Mouse (Mus musculus): ENCODE measurements at regions not wholly inside any gene's neighbourhood (a gene's known extent, or its start where the extent isn't known, plus 50 kb on each side); places are given as distances from the start of the nearest gene placed in this dataset.
A peak's percentile ranks its signal among the peaks of the same experiment; 100 is the strongest.

DNA sequence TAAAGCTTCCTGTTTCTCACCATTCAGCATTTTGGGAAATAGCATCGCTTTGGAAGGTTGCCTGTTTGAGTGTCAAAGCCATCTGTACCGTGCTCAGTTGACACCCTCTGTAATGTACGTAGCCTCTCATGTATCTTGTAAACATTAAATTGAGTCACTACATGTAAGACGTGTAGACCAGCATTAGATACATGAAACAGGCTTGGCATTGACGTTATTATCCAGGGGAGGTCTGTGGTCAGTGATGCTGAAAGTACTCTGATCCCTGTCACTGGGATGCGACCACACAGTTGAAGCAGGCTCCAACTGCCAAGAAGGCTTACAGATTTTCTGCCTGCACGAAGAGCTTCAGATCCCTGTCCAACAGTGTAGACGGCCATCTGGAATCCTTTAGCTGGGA lies 872.3 kb upstream of the Lrrc6 start:
- DNase-seq, result no peak

DNA sequence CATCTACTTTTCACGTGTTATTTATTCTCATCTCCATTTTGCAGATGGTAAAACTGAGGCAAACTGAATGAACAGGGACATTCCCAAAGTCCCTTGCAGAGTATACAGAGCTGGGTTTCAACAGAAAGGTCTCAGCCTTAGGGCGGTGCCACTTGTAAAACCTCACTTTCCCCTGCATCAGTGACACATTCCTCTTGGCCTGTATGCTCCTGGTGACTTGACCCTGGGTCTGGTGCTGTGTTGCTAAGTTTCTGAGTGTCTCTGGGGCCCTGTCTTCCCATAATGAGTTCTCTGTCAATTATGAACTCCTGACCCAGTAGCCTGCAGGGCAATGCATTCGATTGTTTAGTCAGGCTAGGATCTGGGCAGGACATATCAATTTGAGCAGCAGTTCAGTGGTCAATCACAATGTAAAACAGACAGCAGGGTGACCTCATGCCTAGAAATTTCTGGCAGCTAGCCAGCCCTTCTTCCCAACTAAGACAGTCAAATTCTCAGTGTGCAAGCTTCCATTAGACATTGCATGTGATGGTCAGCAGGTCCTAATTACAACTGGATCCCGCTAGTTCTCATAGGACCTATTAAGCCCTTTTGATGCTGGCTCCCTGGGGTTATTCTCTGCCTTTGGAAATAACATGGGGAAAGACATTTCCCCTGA lies 863.5 kb upstream of the Lrrc6 start:
- peak; percentile 12 for DNase-seq

- peak; percentile 3 for DNase-seq
Measured at GRCm38 (mm10) chr15:67361012-67361571, 860.4 kb upstream of the Lrrc6 start.

DNA sequence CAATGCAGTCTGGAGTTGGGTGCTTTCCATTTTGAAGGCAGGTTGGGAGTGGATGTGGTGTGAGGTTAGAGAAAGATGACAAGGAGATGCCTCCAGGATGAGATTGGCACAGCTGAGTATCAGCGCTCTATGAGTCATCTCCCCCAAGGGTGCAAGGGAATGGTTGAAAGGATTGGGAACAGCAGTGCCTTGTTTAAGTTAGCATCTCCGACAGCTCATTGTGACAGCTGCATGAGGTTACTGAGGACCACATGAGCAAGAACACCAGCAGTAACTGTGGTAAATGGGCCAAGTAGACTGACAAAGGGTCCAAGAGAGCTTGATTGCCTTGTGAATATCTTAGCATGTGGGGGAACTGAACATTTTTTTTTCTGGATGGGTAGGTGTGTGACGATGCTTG lies 857.2 kb upstream of the Lrrc6 start:
- DNase-seq, result no peak

- DNase-seq, result no peak
Measured at GRCm38 (mm10) chr15:67355334-67355733, 854.6 kb upstream of the Lrrc6 start.

- DNase-seq, result no peak
Measured at GRCm38 (mm10) chr15:67354598-67355159, 854.0 kb upstream of the Lrrc6 start.

DNA sequence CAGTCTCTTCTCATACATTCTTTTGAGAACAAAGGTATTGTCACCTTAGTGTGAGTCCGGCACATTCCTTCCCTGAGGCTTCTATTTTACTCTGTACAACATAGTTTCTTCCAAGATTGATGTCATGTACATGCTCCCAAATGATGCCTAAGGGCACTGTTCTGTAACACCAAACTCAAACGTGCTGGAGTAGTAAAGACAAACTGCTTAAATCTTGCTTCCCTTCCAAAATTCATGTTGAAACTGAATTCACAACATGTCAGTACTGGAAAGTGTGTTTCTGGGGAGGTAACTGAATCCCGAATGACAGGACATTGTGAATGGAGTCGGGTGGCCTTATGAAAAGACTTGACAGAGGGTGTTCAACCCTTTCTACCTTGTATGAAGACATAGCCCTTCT lies 848.8 kb upstream of the Lrrc6 start:
- DNase-seq, result no peak

DNA sequence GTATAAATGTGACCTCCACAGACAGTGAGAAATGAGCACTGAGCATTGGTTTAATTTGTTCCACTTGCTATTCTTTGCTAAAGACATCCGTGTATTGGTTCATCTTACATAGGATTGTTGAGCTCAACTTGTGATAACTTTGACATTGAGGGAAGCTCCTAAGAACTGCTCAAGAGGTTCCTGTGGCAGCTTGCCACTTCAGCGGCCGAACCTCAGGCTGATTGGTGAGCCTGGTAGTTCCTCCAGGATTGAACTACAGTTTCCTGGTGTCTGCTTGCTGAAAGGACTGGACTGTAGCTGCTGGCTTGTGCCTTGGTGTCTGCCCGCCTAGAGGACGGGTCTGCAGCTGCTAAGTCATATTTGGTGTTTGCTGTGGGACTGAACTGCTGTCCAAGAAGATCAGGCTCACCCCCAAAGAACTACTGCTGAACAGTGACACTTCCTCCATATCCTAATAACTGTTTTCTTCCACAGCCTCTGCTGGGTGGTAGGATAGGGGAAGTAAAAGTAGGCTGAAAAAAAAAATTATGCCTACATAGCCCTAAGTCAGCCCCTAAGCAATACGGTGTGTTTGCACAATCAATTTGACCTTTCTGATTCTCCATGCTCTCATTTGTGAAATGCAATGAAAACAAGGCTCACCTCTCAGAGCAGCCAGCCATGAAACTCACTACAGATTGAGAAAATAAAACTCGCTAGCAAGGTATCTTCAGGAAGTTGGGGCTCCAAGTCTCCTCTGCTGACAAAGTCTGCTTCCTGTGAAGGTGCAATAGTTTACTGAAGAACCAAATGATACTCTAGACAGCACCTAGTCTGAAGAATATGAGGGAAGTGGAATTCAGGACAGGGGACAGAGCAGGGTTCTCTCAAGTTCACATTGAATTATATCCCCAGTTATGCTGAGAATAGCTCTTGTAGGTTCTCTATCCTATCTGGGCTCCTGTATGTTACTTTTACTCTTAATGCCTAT lies 844.8 kb upstream of the Lrrc6 start:
- no peak for DNase-seq

- no peak for DNase-seq
Measured at GRCm38 (mm10) chr15:67342050-67342449, 841.3 kb upstream of the Lrrc6 start.

DNA sequence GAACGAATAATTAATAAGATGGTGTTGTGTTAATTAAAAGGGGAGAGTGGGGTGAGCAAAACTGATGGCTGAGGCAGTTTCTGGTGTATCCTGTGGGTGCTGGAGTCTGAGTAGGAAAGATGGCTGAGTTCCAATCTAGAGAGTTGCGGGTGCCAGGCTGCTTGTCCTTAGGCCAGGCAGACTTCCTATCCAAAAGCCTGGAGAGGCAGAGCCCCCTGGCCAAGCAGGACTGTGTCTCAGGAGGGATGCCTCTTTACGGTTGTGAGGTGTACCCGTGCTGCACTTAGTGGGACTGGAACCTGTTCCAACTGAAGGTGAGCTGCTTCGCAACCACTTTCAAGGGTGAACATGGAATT lies 836.3 kb upstream of the Lrrc6 start:
- DNase-seq, result no peak

- DNase-seq, result no peak
Measured at GRCm38 (mm10) chr15:67336294-67337039, 835.8 kb upstream of the Lrrc6 start.

- DNase-seq, result no peak
Measured at GRCm38 (mm10) chr15:67332521-67332920, 831.8 kb upstream of the Lrrc6 start.

DNA sequence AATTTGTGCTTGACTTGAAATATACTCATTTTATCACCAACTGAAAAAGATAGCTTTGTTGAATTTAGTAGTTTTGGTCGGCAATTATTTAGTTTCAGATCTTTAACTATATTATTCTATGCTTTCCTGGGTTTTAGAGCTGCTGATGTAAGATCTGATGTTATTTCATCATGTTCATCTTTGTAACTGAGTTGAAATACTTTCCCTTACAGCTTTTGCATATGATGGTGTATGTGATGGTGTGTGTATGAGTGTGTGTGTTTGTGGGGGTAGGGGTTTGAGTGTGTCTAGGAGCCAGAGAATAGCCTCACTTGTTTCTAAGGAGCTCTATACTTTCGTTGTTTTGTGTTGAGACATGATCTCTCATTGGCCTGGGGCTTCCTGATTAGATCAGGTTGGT lies 819.6 kb upstream of the Lrrc6 start:
- no peak for DNase-seq

DNA sequence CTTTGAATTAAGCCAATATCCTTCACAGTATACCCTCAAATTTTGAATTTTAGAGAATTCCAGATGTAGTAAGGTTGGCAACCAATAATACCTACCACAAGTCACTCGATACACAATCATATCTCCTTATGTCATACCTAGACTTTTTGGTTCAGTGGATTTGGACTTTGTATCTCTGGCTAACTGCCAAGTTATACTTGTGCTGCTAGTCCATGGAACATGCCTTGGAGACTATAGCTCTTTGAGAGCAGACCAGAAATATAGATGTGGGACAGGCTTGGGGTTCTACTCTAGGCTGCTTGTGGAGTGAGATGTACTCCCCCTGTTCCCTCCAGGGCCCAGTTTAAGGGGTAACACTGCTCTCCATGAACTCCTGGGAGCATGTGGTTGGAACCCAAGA lies 814.5 kb upstream of the Lrrc6 start:
- DNase-seq, result no peak

DNA sequence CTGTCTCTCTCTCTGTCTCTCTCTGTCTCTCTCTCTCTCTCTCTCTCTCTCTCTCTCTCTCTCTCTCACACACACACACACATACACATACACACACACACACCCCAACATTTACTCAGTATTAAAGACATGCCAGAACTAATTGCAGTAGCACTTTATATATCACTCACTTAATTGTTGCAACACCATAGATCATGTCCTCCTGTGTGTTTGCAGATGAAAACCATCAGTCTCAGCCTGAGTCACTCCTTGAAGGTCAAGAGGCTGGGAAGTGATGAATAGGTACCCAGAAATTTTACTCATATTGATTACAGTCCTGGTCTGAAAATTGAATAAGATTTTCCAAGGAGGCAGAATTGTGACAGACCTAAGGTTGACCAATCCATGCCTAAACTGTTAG lies 812.9 kb upstream of the Lrrc6 start:
- no peak for DNase-seq

DNA sequence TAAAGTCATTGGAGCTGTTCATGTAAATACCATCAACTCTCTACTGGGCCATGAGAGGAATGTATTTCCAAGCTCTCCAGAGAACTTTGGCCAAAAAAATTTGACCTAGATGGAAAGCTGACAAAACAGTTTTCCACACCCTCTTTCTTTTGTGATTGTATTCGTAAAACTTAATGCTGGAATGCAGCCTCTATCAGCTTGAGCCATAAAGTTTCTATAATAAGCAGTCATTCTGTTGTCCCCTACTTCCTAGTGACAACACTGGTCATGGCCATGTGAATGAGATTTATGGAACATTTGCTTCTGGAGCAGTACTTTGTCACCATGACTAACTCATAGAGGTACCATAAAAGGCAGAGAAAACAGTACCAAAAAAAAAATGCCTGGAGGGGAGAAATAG lies 805.0 kb upstream of the Lrrc6 start:
- DNase-seq, result no peak

DNA sequence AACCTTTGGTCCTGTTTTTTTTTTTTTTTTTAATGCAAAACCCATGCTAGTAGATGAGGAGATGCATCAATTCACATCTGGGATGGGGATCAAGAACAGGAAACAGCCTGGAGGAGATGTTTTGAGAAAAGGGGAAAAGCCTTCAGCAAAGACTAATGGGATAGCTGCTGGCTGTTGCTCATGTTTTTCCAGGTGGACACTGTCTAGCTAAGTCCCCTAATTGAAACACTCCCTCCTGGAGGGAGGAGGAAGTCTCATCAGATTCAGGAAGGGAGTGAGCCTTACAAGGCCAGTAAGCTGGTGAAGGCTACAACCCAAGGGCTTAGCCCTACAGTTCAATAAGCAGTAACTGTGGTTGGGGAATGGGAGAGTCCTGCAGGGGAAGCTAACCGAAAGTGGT lies 803.1 kb upstream of the Lrrc6 start:
- DNase-seq, result no peak

GRCm38 (mm10) chr15:67301871-67302363 lies 801.2 kb upstream of the Lrrc6 start:
- peak; percentile 6 for DNase-seq

DNA sequence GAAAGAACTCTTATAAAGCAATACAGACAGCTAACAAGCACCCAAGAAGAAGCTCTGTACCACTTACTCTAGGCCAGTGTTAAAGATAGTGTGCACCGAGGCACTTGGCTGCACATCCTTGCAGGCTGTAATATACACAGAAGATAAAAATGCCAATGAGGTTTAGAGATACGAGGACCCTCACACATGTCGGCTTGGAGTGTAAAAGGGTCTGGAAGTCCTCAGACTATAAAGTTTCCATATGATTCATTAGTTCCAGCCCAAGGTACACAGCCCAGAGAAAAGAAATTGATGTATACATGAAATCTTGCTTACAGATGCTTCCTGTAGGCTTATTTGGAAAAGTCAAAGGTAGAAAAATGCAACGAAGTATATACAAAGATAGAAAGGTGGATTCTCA lies 800.3 kb upstream of the Lrrc6 start:
- no peak for DNase-seq

DNA sequence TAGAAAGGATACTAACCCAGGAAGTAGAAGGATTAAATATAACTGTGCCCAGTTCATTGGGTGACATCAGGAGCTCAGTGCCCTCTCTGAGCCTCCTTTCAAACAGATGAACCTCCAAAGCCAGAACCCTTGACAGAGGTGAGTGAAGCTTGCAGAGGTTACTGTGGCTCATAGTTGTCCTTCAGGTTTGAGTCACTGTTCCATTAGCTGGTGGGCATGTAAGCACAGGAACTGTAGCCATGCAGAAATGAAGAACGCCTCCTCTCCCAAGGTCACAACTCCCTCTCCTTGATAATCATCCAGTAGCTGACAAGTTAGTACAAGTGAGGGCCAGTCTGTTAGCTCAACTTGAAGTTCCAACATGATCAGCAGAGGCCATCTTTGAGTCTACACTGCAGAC lies 794.1 kb upstream of the Lrrc6 start:
- DNase-seq, result no peak

GRCm38 (mm10) chr15:67289749-67290148 lies 789.0 kb upstream of the Lrrc6 start:
- DNase-seq, result peak; percentile 8

- DNase-seq, result no peak
Measured at GRCm38 (mm10) chr15:67284941-67285340, 784.2 kb upstream of the Lrrc6 start.

Data from liver (tissue).